Mouse (Mus musculus): ENCODE data around the gene Kng1. TPM values are rescaled to one million over a fixed set of nuclear protein-coding genes. Genes with fewer than 3 reads are reported as not detected.
"Not testable (repeated sequence)": the region's sequence is repeated elsewhere in the genome, so short reads cannot be mapped to it uniquely, and the experiment has no call there.

The Kng1 gene
- polyA plus RNA-seq (2016; fragmentation: Nextera tagmentation; extraction: Ambion mirVana): 0.15 and 0.17 TPM in 2 replicates

DNA sequence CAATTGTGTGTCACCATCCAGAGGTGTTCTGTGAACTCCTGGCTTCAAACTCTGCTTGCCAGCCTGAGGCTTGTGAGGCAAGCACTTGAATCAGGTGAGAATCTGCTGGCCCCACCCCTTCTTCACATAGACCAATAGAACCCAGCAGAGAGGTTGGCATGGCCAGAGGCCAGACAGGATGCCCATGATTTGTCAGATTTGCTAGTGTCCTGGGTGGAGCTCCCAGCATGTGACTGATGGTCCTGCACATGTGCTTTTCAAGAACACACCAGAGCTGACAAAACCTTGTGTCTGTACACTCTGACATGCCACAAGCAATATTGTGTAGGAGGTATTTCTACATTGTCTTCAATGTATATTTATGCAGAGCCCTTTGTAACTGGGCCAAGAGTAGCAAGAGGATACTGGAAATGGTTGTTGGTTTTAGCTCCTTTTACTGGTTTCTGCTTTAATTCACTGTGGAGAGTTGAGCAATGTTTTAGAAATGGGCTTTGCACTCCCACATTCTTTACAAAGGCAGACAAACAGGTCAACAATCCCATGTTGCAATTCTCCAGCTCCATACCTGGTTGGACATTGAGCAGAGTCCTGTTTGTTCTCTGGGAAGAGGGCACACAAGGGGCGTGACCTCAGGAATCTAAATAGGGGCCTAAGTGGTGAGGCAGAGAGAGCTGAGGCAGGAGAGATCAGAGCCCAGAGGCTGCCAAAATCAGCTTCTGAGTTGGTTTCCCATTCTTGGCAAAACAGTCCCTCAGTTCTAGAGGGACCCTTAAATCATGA lies at the start of gene Kng1:
Kng1 (plus strand) TSS at position 198 of the 780 bp plus-strand sequence.
- not testable (repeated sequence) for H3K4me1 ChIP-seq (replicated peaks); H3K27ac ChIP-seq; ATAC-seq (ENCODE audit: insufficient number of reproducible peaks, insufficient read depth, low FRiP score, low TSS enrichment, low read depth); H3K4me3 ChIP-seq (replicated peaks); H3K27me3 ChIP-seq; H3K9ac ChIP-seq (replicated peaks); H3K9me3 ChIP-seq; H3K4me2 ChIP-seq; H3K36me3 ChIP-seq
- 61% methylated on average over 1 of the region's 1 CpGs for WGBS

DNA sequence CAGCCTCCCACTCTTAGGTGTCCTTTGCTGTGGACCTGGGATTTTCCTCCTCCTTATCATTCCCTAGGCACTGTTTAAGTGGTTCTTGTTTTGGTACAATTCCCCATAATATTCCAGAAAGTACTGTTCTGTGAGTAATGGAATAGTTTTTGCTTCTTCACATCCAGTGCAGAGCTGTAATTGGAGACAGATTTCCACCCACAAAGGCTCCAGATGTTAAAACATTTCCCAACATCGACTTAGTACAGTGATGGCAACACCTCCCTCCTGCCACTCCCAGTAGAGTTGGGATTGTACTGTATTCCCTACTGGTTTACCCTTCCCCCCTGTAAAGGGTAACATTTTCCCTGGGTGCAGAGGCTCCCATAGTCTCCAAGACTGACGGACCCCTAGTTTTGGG lies 43.9 kb upstream of the Kng1 start:
- ATAC-seq (ENCODE audit: insufficient number of reproducible peaks, insufficient read depth, low FRiP score, low TSS enrichment, low read depth); H3K27ac ChIP-seq; H3K4me2 ChIP-seq; H3K4me3 ChIP-seq (replicated peaks); H3K4me1 ChIP-seq (replicated peaks); H3K27me3 ChIP-seq; H3K9ac ChIP-seq (replicated peaks); H3K9me3 ChIP-seq; H3K36me3 ChIP-seq: not testable (repeated sequence)
- WGBS: 41% methylated on average over 2 of the region's 2 CpGs

DNA sequence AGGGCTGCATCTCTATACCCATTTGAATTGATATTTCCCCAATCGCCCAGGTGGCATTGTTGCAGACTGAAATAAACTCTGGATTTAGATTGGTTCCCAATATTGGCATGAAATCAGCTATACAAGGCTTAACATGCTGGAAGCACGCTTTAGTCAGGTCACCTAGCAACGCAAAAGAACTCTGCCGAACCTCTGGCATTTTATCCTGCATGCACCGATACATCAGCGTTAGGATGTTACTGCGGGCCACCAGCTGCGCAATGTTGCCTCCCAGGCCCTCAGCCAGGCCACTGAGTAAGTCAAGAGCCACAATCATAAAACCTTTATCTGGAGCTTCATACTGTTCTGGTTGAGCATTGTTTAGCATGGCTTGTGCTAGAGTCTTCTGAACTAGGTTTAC lies 43.0 kb upstream of the Kng1 start:
- not testable (repeated sequence) for H3K9ac ChIP-seq (replicated peaks); H3K36me3 ChIP-seq; H3K4me2 ChIP-seq; H3K27me3 ChIP-seq; H3K27ac ChIP-seq; H3K4me3 ChIP-seq (replicated peaks); H3K9me3 ChIP-seq; ATAC-seq (ENCODE audit: insufficient number of reproducible peaks, insufficient read depth, low FRiP score, low TSS enrichment, low read depth); H3K4me1 ChIP-seq (replicated peaks)
- WGBS: 92% methylated on average over 8 of the region's 8 CpGs

DNA sequence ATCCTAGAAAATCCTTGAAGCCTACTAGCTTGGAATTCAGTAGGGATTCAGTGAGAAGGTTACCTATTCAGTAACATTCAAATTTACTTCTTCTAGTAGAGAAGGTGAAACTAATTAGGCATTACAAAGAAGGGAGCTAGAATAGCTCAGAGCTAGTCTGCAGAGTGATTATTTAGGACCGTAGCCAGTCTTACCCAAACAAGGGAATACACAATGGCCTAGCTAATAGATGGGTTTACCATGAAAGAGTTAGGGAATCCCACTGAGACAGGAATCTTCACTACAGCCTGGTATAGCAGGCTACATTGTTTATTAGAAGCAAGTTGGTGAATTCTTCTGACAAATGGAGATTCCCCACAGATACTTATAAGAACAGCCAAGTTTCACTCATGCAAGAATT lies 37.1 kb upstream of the Kng1 start:
- WGBS: 22% methylated on average over 1 of the region's 1 CpGs
- not testable (repeated sequence) for H3K4me2 ChIP-seq; ATAC-seq (ENCODE audit: insufficient number of reproducible peaks, insufficient read depth, low FRiP score, low TSS enrichment, low read depth); H3K27me3 ChIP-seq; H3K4me1 ChIP-seq (replicated peaks); H3K27ac ChIP-seq; H3K36me3 ChIP-seq; H3K9me3 ChIP-seq; H3K4me3 ChIP-seq (replicated peaks); H3K9ac ChIP-seq (replicated peaks)

DNA sequence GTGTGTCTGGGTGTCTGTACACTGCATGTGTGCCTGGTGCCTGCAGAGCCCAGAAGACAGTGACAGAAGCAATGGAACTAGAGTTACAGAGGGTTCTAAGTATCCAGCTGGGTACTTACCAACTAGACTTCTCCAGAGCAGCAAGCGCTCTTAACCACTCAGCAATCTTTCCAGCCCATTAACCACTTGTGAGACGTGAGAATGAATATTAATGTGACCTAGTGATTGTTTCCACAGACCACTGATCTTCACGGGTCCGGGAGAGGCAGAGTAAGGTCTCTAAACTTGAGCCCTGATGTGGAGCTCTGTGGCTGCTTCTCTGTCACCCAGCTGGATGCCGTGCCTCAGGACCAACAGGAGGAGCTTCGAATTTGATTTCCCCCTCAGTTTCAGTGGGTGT lies 32.6 kb upstream of the Kng1 start:
- Histone ChIP-seq H3K27ac (no peak overlapping the region), H3K9ac (replicated peaks) (no peak overlapping the region), H3K4me1 (replicated peaks) (no peaks in the 10 kb centered on the region), H3K27me3 (no peaks in the 10 kb centered on the region), H3K4me3 (replicated peaks) (no peak overlapping the region), H3K36me3 (no peaks in the 10 kb centered on the region), H3K4me2 (no peak overlapping the region), H3K9me3 (no peaks in the 10 kb centered on the region)
- 70% methylated on average over 6 of the region's 6 CpGs for WGBS
- no peak for ATAC-seq (ENCODE audit: insufficient number of reproducible peaks, insufficient read depth, low FRiP score, low TSS enrichment, low read depth)

DNA sequence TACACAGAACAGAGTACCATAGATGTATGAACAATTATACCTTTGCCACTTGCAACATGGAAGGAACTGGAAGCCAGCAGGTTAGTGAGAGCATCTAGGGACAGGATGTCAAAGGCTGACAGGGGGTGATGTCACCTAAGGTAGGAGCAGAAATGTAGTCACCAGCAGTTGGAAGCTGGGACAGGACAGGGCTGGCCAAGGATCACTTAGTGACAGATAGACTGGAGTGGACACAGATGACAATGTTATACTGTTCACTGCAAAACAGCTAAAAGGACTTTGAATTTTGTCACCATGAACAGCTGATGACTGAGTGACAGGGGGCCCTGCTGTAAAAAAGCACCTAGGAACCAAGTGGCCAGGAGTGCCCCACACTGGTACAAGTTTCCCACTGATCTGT lies 31.1 kb upstream of the Kng1 start:
- Histone ChIP-seq H3K4me3 (replicated peaks) (no peak overlapping the region), H3K4me2 (no peak overlapping the region)
- ATAC-seq (ENCODE audit: insufficient number of reproducible peaks, insufficient read depth, low FRiP score, low TSS enrichment, low read depth): no peak

DNA sequence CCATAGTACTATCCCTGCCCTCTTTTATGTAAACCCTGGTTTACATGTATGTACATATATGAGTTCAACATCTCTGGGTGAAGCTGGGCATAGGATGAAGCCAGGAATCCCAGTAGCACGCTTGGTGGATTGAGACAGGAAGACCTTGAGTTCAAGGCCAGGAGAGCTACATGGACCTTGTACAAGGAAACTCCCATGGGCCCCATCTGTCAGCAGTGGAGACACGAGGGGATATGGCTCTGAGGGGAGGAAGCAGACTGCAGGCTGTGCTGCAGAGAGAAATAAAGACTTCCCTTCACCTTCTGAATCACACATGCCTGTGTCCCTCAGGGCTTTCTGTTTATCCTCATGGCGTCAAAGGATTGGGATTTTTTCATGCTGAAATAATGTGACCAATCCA lies 30.3 kb upstream of the Kng1 start:
- H3K9me3 ChIP-seq; H3K27ac ChIP-seq; H3K9ac ChIP-seq (replicated peaks); H3K4me3 ChIP-seq (replicated peaks); H3K4me1 ChIP-seq (replicated peaks); ATAC-seq (ENCODE audit: insufficient number of reproducible peaks, insufficient read depth, low FRiP score, low TSS enrichment, low read depth); H3K4me2 ChIP-seq; H3K36me3 ChIP-seq; H3K27me3 ChIP-seq: not testable (repeated sequence)
- WGBS: 56% methylated on average over 3 of the region's 3 CpGs

More for the DNA sequence above, 31.1 kb upstream of the Kng1 start:
- no peak overlapping the region for H3K27ac ChIP-seq
- H3K9me3 ChIP-seq: no peaks in the 10 kb centered on the region
- H3K27me3 ChIP-seq: no peaks in the 10 kb centered on the region
- no peaks in the 10 kb centered on the region for H3K36me3 ChIP-seq
- no peaks in the 10 kb centered on the region for H3K4me1 ChIP-seq (replicated peaks)
- no peak overlapping the region for H3K9ac ChIP-seq (replicated peaks)

DNA sequence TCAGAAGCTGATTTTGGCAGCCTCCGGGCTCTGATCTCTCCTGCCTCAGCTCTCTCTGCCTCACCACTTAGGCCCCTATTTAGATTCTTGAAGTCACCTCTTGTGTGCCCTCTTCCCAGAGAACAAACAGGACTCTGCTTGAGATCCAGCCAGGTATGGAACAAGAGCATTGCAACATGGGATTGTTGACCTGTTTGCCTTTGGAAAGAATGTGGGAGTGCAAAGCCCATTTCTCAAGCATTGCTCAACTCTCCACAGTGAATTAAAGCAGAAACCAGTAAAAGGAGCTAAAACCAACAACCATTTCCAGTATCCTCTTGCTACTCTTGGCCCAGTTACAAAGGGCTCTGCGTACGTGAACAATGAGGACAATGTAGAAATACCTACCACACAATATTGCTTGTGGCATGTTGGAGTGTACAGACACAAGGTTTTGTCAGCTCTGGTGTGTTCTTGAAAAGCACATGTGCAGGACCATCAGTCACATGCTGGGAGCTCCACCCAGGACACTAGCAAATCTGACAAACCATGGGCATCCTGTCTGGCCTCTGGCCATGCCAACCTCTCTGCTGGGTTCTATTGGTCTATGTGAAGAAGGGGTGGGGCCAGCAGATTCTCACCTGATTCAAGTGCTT lies 28.6 kb upstream of the Kng1 start, which contains the start of gene Kng2:
Kng2 (minus strand) TSS at position 517 of the 635 bp plus-strand sequence.
- ATAC-seq (ENCODE audit: insufficient number of reproducible peaks, insufficient read depth, low FRiP score, low TSS enrichment, low read depth); H3K36me3 ChIP-seq; H3K27me3 ChIP-seq; H3K9me3 ChIP-seq; H3K4me2 ChIP-seq; H3K9ac ChIP-seq (replicated peaks); H3K4me3 ChIP-seq (replicated peaks); H3K27ac ChIP-seq; H3K4me1 ChIP-seq (replicated peaks): not testable (repeated sequence)
- 90% methylated on average over 3 of the region's 3 CpGs for WGBS

DNA sequence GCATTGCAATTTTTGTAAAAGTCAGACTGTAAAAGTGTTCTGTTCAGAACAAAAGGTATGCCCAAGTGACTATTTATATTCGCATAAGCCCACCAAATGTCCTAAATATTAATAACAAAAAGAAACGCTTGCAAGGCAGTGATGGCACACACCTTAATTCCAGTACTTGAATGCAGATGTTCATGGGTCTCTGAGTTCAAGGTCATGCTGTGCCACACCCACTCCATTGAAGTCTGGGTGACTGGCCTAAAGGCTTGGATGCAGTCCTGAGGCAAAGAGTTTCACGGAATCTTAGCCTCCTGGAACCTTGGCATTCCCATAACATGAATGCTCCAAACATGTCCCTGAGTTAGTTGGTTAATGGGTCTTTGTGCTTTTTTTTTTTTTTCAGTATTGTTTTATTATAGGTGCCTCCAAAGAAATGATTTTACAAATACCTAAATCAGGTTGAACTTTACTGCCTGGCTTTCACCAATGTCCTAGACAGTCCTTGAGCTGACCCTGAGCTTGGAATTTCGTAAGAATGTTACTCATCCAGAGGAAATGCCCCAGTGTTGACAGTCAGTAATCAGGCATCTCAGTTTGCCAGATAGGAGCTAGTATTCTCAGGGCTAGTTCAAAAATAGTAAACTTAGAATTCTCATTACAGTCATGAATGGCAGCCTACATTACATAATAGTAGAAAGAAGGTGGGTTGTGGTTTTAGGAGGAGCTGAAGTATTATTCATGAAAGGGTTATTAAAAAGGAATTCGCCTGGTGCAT lies 26.8 kb upstream of the Kng1 start:
- Histone ChIP-seq H3K9me3 (no peaks in the 10 kb centered on the region), H3K4me3 (replicated peaks) (no peak overlapping the region), H3K4me1 (replicated peaks) (no peaks in the 10 kb centered on the region), H3K27me3 (no peaks in the 10 kb centered on the region), H3K9ac (replicated peaks) (no peak overlapping the region), H3K4me2 (no peak overlapping the region), H3K36me3 (no peaks in the 10 kb centered on the region), H3K27ac (no peak overlapping the region)
- 84% methylated on average over 5 of the region's 5 CpGs for WGBS
- ATAC-seq (ENCODE audit: insufficient number of reproducible peaks, insufficient read depth, low FRiP score, low TSS enrichment, low read depth): no peak

DNA sequence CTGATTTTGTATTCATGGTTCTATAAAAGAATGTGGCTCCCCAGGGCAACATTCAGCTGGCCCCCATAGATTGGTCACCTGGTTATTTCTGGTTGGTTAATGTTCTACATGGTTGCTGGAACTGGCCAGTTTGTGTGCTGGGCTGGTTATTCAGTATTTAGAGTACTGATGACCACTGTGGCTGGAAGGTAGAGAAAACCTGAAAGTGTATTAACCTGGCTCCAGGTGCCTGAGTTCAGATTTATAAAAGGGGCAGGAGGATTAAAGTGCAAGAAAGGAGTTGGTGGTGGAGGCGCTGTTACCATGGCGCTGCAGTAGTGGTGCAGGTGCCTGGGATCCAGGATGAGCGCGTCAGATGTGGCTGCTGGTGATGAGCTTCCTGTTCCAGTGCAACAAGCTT lies 24.0 kb upstream of the Kng1 start:
- 89% methylated on average over 4 of the region's 4 CpGs for WGBS

DNA sequence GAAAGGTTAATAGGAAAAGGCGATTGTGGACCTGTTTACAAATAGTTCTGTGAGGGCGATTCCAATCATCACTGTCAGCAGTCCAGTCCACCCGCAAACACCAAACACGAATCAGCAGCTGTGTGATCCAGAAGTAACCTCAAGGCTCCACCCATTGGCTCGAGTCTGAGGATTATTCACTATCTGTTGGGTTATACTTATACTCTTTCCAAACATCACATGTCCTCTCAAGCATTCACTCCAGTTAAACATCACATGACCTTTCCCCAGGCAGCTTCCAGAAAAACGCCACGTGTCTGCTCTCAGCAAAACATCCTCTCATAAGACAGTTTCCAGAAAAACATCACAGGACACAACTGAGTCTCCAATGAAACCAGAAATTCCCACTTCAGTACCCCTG lies 19.9 kb upstream of the Kng1 start:
- Histone ChIP-seq H3K4me3 (replicated peaks) (no peak overlapping the region), H3K27ac (no peak overlapping the region), H3K27me3 (no peaks in the 10 kb centered on the region), H3K4me1 (replicated peaks) (no peaks in the 10 kb centered on the region), H3K4me2 (no peak overlapping the region), H3K36me3 (no peaks in the 10 kb centered on the region), H3K9ac (replicated peaks) (no peak overlapping the region), H3K9me3 (no peaks in the 10 kb centered on the region)
- ATAC-seq (ENCODE audit: insufficient number of reproducible peaks, insufficient read depth, low FRiP score, low TSS enrichment, low read depth): no peak
- WGBS: 89% methylated on average over 7 of the region's 7 CpGs

More for the DNA sequence above, 24.0 kb upstream of the Kng1 start:
- Histone ChIP-seq H3K4me2 (no peak overlapping the region), H3K9me3 (no peaks in the 10 kb centered on the region), H3K4me1 (replicated peaks) (no peaks in the 10 kb centered on the region), H3K9ac (replicated peaks) (no peak overlapping the region), H3K27me3 (no peaks in the 10 kb centered on the region), H3K36me3 (no peaks in the 10 kb centered on the region), H3K27ac (no peak overlapping the region), H3K4me3 (replicated peaks) (no peak overlapping the region)
- ATAC-seq (ENCODE audit: insufficient number of reproducible peaks, insufficient read depth, low FRiP score, low TSS enrichment, low read depth): no peak
